Mouse (Mus musculus): ENCODE results near the gene AI182371.
A peak's percentile ranks its signal among the peaks of the same experiment; 100 is the strongest.

The AI182371 gene

DNA sequence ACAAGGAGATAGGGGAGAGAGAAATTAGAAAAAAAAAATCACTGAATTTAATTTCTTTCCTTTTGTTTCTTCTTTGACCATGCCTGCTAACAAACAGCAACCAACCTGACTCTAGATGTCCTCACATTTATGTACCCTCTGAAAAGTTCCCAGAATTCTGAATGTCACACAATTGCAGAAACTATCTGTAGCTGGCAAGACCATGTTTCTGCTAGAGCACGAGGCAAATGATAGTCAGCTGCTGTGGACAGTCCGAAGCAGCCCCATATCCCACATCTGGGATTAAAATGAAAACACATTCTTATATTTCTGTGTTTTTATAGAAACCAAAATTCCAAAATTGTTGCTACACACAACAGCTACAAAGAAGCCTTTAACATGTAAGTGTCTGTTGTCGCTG is at the start of gene AI182371:
AI182371 (minus strand) TSS at position 101 of the 400 bp plus-strand sequence.
- no peak for DNase-seq (ENCODE audit: low spot score in 2 of 2)

DNA sequence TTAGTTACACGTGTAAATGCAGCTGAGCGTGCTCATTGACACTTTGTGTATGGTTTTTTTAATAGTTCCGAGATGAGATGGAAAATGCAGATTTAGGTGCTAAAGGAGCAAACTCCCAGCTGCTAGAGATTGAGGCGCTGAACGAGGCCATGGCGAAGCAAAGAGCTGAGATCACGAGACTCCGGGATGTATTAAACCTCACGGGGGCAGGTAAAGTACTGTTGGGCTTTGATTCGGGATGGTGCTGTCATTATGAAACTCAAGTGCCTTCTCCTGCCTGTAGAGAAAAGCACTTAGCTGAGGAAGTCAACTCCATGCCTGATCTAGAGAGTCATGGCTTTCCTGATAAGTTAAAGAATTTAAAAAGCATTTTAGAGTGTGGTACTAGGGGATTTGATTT is 47.5 kb upstream of the AI182371 start:
- DNase-seq (ENCODE audit: low spot score in 2 of 2): no peak

DNA sequence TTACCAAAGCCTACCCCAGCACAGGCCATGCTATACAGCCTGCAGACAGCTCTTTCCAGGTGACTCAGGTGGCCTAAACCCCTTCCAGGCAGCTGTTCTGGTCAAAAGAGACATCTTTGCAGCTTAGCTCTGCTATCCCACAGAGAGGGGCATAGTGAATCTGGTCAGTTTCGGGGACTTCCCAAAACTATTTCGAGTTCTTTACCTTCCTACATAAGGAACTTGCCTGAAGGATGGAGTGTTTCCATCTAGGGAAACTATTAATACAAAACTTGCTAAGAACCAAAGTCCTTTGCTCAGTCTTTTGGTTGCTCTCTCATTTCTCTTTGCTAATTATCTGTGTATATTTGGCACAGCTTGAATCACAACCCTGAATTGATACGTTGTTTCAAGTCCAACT is 40.3 kb upstream of the AI182371 start:
- DNase-seq (ENCODE audit: low spot score in 2 of 2): no peak

DNA sequence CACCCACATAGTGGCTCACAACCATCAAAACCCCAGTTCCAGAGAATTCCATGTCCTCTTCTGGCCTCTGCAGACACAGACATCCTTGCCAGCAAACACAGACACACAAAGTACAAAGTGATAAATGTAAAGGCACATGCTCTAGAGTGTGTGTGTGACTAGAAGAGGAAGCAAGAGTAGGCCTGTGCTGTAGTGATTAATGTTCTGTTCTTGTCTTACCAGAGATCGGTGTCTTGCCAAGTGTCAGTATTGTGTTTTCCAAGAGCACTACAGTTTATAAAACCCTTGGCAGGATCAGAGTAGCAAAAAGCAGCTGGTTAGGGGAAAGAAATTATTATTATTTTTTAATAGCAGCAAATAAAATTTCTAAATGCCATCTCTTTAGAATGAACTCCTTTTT is 37.2 kb upstream of the AI182371 start:
- DNase-seq (ENCODE audit: low spot score in 2 of 2): no peak

DNA sequence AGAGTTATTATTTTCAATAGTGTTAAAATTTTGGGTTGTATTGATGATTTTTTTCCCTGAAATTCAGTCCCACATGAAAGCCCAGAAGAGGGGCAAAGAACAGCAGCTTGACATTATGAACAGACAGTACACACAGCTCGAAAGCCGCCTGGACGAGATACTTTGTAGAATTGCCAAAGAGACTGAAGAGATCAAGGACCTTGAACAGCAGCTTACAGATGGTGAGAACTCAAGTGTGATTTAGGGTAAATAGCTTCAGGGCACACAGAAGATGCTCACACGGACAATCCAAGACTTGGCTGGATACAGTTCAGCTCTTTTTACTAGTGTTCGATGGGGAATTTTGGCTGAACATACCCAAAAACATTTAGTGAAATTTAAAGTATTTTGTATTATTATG is 32.5 kb upstream of the AI182371 start:
- DNase-seq (ENCODE audit: low spot score in 2 of 2): no peak

DNA sequence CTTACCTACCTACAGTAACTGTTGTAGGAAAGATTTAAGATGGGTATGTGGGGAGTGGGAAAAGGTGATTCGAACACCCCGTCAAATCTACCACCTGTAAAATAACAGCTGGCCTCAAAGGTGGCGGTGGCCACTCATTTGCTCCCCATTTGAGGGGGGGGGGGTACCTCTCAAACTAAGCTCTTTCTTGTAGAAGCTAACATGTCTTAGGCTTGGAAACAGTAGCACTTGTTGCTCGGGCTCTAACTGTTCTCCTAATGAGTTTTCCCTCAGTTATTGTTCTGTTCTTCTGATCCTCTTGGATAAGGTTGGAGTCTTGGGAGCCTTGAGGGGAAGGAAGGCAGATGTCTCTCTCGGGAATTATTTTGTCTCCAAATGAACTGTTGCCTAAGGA is 31.3 kb upstream of the AI182371 start:
- no peak for DNase-seq (ENCODE audit: low spot score in 2 of 2)

DNA sequence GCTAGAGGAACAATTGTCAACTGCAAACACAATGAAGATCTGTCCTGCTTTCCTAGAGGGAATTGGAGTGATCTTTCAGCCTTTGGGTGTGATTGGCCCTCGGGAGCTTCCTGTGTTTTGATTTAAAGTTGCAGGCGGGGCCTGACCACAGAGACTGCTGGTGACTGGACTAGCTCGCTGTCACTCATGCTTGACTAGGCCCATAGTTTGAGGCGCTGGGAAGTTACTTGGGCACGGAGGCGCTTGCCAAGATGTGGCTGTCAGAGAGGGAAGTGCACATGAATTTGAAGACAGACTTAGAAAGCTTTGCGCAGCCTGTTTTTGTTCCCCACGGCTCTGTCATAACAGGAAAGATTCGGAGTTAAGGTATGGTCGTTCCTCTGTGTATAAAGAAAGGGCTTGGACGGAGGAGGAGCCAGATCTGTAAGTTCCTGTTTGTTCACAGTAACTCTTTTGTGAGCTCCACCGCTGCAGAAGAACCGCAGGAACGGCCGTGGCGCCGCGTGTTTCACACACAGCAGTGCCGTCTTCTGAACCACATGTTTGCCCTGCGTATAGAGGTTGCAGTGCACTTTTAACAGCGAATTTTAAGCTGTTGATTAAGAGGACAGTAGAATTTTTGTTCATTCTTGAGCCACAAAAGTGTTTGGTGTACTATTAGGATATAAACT is 30.8 kb upstream of the AI182371 start:
- DNase-seq (ENCODE audit: low spot score in 2 of 2): peak; percentile 88 to 91

DNA sequence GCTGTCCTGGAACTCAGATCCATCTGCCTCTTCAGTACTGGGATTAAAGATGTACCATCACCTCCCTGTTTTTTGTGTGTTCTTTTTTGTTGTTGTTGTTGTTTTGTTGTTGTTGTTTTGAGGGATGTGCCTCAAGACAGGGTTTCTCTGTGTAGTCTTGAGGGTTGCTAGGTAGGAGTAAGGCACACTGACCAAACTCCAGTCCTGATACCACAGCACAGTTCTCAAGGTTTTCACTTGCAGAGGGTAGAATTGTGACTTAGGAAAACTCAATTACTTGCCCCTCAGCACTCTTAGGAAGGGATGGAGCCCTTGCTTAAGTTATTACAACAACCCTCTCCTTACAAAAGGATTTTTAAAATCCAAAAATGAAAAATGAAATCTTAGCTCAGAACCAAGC is 30.1 kb upstream of the AI182371 start:
- no peak for DNase-seq (ENCODE audit: low spot score in 2 of 2)

DNA sequence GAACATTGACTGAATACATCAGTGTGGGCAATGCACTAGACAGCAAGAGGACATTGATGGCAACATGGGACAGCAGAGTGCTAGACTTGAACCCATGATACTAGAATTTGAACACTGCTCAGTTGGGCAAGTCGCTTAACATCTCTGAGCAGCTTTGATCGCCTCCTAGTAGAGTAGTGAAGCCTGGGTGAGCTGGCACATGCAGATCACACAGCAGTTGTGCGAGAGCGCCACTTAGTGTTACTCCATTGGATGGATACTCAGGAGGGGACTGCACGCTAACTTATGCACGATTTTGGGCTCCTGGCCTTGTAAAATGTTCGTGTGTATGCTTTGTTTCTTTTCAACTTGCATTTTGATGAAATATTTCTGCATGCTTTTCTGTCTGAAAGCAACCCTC is 23.4 kb upstream of the AI182371 start:
- DNase-seq (ENCODE audit: low spot score in 2 of 2): no peak

DNA sequence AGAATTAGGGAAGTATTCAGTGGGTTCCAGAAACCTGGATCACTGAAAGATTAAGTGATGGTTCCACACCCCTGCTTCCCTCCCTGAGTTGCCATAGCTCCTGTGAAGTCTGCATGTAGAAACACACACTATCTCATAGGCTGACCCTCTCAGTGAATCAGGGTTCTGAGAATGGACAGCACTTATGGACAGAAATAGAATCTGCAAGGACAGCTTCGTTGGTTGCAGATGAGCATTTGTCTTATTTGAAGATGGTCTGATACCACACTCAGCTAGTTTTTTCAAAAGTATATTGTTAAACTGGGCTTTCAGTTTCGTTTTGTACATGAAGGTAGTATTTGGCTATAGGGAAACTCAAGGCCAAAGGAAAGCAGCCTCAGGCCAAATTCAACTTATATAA is 9.2 kb upstream of the AI182371 start:
- no peak for DNase-seq (ENCODE audit: low spot score in 2 of 2)

DNA sequence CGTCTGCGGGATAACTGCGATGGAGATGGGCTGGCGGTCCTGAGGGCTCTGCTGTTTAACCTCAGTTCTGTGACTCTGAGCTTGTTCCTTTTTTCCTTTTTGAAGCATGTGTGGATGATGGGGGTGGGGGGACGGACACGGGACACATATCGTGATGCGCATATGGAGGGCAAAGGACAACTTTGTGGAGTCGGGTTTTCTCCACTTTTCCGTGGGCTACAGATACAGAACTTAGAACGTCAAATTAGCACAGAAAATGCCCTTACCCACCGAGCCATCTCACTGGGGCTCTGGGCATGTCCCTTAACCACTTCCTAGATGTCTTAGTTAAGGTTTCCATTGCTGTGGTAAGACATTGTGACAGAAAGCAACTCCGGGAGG is 8.6 kb upstream of the AI182371 start:
- no peak for DNase-seq (ENCODE audit: low spot score in 2 of 2)

DNA sequence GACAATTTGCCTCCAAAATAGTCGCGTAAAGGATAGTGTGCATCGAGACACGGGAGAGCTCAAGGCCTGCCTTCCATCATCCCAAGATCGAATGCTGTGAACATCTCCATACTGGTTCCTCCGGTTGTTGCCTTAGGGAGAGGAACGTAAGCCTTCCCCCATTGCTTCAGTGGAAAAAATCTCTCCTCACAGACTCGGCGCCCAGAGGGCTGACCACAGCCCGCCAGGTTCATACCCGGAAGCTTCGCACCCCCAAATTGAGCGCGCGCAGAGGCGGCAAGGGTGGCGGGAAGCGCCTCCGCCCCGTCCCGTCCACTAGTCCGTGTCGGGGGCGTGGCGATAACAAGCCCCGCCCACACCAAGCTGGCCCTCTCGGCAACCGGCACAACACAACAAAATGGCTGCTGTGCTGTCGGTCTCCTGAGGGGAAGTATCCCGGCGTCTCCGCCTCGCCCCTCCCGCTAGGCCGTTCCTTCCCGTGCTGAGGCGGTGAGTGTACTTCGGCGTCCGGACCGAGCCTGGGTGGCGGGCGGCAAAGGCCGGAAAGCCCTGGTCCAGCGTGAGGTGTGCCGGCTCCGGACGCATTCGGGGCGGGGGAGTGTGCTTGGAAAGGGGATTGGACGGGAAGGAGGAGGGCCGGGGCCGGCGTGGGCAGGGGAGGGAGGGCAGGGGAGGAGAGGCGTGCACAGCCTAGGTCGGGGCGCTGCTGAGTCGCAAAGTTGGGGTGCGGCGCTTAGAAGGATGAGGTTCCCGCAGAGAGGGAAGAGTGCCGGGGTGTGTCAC is 8.0 kb upstream of the AI182371 start, which contains the start of gene Cntrl:
Cntrl (plus strand) TSS at position 352 of the 783 bp plus-strand sequence.
- DNase-seq (ENCODE audit: low spot score in 2 of 2): peak; percentile 96

DNA sequence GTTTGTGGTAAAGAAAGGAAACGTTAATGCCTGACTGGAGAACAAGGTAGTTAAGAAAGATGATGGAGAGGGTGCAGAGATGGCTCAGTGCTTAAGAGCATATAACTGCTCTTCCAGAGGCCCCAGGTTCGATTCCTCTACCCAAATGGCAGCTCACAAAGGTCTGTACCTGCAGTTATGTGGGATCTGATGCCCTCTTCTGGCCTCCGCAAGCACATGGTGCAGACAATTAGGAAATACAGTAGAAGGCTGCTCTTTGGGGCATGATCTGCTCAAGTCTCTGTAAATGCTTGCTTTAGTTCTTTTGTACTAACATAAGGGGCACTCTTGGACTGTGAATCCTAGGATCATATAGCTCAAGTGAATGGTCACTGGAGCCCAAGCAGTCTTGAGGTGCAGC is 7.4 kb upstream of the AI182371 start:
- DNase-seq (ENCODE audit: low spot score in 2 of 2): peak; percentile 68 to 70

DNA sequence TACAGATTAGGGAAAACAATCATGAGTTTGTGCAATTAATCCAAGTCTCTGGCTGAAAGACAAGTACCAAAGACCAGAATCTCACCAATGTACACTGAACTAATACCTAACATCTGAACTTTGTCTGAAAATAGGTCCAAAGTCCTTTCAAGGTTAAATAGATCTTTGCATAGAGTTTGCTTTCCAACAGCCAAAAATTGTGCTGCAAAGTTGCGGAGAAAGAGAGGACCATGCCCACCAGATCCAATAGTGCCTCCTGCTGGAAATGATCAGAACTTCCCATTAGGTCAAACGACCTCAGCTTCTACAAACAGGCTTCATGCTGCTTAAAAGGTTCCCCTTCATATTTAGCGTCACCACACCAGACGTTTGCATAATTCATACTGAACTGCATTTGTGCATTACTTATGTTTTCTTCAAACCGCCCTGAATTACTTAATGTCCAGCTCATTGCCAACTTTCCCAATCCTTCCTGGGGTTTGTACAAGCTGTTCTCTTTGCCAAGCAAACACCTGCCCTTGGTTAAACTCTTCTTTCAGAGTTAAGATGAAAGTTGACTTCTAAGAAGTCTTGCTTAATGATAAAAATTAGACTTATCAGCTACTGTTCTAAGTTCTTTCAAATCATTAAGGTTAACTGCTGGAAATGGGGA is 6.8 kb upstream of the AI182371 start:
- DNase-seq (ENCODE audit: low spot score in 2 of 2): peak; percentile 33 to 58

DNA sequence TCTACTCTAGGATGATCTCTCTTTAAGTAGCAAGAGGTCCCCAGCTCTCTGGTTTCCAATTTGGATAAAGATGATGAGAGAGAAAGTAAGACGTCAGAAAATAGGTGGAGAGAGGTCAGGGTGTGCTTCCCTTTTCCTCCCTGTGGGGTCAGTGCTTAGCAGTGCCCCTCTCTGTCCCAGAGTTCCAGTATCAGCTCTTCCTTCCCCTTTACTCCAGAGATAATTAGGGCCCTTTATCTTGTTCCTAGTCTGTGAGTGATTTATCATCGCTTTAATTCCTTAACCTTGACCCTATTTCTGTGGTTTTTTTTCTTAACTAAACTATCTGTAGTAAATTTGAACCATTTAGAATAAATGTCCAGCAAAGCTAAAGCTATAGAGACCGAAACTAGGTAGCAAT is 3.5 kb upstream of the AI182371 start:
- DNase-seq (ENCODE audit: low spot score in 2 of 2): no peak

DNA sequence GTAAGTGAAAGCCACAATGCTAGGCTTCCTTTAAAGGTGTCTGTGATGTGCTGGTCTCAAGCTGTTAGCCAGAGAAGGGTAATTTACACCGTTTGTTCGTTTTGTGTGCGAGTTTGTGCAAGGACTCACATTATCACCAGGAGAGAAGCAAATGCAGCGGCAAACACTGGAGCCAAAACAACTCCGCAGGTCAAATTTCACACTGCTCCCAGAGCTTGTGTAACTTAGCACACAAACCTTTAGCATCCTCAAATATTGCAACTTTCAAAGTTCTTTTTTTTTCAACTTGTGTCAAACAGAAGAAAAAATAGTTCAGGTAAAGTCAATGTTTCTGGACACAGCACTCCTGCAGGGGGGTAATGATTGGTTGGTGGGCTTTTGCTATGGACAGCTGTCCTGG is 2.2 kb upstream of the AI182371 start:
- DNase-seq (ENCODE audit: low spot score in 2 of 2): no peak

DNA sequence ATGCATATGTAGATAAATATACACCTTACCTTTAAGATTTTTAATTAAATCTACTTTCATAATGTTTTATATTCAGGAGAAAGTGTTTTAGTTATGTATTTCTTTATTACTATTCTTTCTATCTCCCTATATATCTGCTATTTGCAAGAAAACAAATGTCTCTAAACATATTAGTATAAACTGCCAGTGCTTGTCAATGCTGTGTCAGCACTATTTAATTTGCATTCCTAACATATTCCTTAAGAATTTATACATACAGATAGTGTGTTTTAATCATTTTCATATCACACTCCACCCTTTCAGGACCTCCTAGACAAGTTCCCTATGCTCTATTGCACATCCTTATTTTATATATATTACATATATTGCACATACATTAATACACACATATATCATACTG is 1.4 kb upstream of the AI182371 start:
- no peak for DNase-seq (ENCODE audit: low spot score in 2 of 2)

DNA sequence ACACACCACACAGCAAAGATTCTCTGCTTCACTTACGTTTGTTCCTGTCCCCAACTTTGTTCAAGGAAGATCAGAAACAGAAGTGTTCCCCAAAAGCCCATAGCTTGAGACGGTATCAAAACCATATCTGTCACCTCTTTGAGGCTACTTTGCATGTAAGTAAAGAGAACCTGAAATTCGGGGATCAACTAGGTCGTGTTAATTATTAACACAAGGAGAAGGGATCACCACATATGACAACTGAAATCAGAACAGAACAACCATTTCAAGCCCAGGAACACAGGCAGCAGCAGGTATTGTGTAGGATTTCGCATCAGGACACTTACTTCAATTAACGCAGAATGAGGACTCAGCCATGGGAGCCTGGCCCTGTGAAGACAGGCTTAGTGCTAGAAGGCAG is 814 bp downstream of the AI182371 start:
- no peak for DNase-seq (ENCODE audit: low spot score in 2 of 2)

DNA sequence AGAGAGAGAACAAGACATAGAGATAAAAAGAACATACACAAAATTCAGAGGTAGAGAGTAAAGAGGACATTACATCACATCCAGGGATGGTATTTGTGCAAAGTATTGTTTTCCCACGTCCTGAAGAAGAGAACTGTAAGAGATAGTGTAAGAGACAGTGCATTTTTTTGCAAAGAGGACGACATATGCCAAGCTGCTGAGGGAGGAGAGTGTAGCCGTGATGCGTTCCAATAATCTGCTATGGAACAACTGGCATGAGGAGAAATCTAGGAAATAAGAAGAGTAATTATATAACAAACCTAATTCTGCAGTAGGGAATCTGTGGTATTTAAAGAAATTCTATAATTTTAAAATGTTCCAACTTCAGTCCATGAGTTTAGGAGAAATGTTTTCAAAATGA is 13.9 kb downstream of the AI182371 start:
- no peak for DNase-seq (ENCODE audit: low spot score in 2 of 2)

DNA sequence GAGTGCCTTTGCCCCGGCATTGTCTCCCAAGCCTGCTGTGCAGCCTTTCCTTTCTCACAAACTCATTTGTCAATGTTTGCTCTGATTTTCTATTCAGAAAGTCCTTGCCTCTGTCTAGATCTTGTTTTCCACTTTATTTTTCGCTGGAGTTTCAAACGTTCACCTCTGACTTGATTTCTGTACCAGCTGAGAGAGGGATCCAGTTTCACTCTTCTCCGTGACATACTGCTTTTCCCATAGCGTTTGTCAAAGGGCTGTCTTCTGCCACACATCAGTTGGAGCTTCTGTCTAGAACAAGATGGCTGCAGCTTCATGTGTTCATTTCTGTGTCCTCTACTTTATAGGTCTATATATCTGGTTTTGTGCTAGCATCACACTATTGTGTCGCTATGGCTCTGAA is 22.2 kb downstream of the AI182371 start:
- no peak for DNase-seq (ENCODE audit: low spot score in 2 of 2)

DNA sequence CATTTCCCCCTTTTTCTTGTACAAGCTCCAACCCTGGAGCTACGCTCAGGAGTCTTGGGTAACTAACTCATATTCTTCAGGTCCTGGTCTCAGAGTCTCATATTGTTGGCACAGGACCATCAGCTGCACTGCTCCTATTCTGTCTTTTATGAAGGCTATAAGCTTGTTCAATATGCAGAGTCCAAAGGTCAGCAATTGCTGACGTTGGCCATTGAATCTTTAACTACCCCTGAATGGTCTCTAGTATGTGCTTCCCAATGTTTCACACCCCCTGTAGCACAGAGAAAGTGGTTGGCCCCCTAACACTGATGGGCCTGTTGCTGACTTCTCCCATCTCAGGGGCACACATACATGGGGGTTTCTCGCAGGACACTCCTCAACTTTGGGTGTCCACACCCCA is 27.0 kb downstream of the AI182371 start:
- no peak for DNase-seq (ENCODE audit: low spot score in 2 of 2)

DNA sequence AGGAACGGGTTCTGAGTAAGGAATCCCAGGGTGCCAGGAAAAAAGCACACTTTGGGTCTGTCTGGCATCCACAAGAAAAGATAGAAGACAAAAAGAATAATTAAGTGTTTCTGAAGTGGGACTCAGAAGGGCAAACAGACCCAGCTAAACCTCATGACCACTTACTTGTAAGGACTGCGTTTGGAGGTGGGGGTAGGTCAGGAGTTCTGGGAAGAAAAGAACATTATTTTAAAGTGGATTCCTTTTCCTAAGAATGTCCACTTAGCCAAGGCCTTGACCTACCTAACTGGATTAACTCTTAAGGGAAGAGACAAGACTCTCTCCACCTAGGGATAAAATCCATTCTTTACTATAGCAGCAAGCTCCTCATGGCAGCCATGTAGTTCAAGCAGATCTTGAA is 28.8 kb downstream of the AI182371 start:
- no peak for DNase-seq (ENCODE audit: low spot score in 2 of 2)

DNA sequence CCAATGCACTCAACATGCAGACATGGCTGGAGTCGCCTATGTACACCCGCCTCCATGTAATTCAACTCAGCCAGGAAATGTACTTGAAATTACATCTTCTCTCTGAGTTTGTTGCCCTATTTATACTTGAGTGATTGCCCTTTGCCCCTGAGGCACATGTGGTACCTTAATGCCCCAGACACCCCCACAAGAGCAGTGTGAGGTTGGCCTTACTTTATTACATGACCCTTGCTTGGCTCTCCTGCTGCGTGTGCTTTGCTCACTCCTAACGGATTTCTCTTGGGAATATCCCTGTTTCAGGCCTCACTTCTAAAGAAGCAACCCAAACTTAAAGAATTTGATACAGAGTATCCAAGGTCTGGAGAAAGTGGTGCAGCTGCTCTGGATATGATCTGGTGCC is 31.1 kb downstream of the AI182371 start:
- DNase-seq (ENCODE audit: low spot score in 2 of 2): no peak

Data from spleen, postnatal 36 days (tissue).